Mouse (Mus musculus) kidney, postnatal 0 days (tissue): ENCODE measurements around the gene Thrb. TPM values are rescaled to one million over a fixed set of nuclear protein-coding genes. Genes with fewer than 3 reads are reported as not detected.

ENCODE experiments used
- ATAC-seq: fragments of 200-750 bp; cut with Nextera tagmentation; replicated peaks from 2 replicates; pipeline ENCODE4 v1.8.0; 2017; ENCODE audit warnings: low read depth, moderate number of reproducible peaks, moderate TSS enrichment, moderate library complexity; ENCODE audit not compliant: low FRiP score
- DNase-seq: peaks from one replicate; pipeline ENCODE4 v3.0.0-alpha.2; 2016; ENCODE audit warnings: low spot score
- H3K27ac ChIP-seq: fragments of 300-500 bp; sonication (generic); 2 replicates; pipeline ENCODE4 v1.5.1; 2014; ENCODE audit warnings: mild to moderate bottlenecking
- H3K27me3 ChIP-seq: fragments of 300-500 bp; sonication (generic); 2 replicates; pipeline ENCODE4 v1.6.1; 2014; ENCODE audit warnings: low read length, mixed read lengths; ENCODE audit not compliant: insufficient read depth
- H3K36me3 ChIP-seq: fragments of 300-500 bp; sonication (generic); 2 replicates; pipeline ENCODE4 v1.6.1; 2014; ENCODE audit warnings: low read length, mixed read lengths; ENCODE audit not compliant: insufficient read depth
- H3K4me1 ChIP-seq: fragments of 300-500 bp; sonication (generic); replicated peaks from 2 replicates; pipeline ENCODE4 v1.6.1; 2014; ENCODE audit warnings: antibody characterized with exemption, low read length, mixed read lengths; ENCODE audit not compliant: insufficient read depth
- H3K4me2 ChIP-seq: fragments of 300-500 bp; sonication (generic); 2 replicates; pipeline ENCODE4 v1.6.1; 2014; ENCODE audit warnings: mild to moderate bottlenecking, low read length, moderate library complexity, mixed read lengths
- H3K4me3 ChIP-seq: fragments of 300-500 bp; sonication (generic); replicated peaks from 2 replicates; pipeline ENCODE4 v1.5.1; 2014; ENCODE audit warnings: low read depth, low read length
- H3K9ac ChIP-seq: fragments of 300-500 bp; sonication (generic); 2 replicates; pipeline ENCODE4 v1.6.1; 2014; ENCODE audit warnings: low read depth, low read length
- H3K9me3 ChIP-seq: fragments of 300-500 bp; sonication (generic); replicated peaks from 2 replicates; pipeline ENCODE4 v1.6.1; 2016; ENCODE audit warnings: low read length, inconsistent platforms, mixed read lengths
- CTCF ChIP-seq: IDR thresholded peaks from 2 replicates; pipeline ENCODE4 v1.5.1; 2016; ENCODE audit warnings: antibody characterized with exemption, low read depth, mild to moderate bottlenecking, moderate library complexity
- WGBS: fragments of 180-500 bp; shearing (Covaris S2); extraction: QIAGEN DNeasy Blood & Tissue Kit; methylation state at CpG from one replicate; pipeline ENCODE4 v1.1.7; 2014; 5-methylcytosine and 5-hydroxymethylcytosine counted together
- polyA plus RNA-seq: library from polyadenylated mRNA; unstranded; fragments of >200 nt; fragmentation: Nextera tagmentation; extraction: Ambion mirVana; gene quantifications from 2 replicates; pipeline ENCODE4 v1.2.1, GENCODE M21; 2015

Gene Thrb
- polyA plus RNA-seq, 1 experiment from 2014 or later = 2.9 TPM

- no peak for TF ChIP-seq CTCF
- Histone ChIP-seq H3K4me2 (no peak overlapping the region), H3K4me3 (no peak overlapping the region), H3K9ac (no peak overlapping the region), H3K9me3 (no peaks in the 10 kb centered on the region), H3K27me3 (no peaks in the 10 kb centered on the region), H3K36me3 (no peaks in the 10 kb centered on the region), H3K4me1 (no peaks in the 10 kb centered on the region), H3K27ac (no peak overlapping the region)
- ATAC-seq (no peak), DNase-seq (no peak)
- 98% methylated on average over 1 of the region's 1 CpGs for WGBS
Observed at GRCm38 (mm10) chr14:18003686-18004085, 343.6 kb downstream of the Thrb start.

DNA sequence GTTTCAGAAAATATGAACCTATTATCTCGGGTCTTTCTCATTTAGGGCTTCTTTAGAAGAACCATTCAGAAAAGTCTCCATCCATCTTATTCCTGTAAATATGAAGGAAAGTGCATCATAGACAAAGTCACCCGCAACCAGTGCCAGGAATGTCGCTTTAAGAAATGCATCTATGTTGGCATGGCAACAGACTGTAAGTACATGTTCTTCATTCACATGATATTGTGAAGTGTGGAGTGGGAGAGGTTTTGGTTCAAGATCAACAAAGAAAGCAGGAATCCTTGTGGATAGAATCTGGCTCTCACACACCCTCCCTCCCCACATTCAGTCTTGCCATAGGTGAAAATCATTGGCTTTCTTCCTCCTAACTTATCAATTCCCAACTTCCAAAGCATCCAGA is 348.5 kb downstream of the Thrb start:
- no peak for DNase-seq
- H3K9me3 ChIP-seq = no peaks in the 10 kb centered on the region
- H3K36me3 ChIP-seq = no peaks in the 10 kb centered on the region
- H3K4me2 ChIP-seq = no peak overlapping the region
- H3K27me3 ChIP-seq = no peaks in the 10 kb centered on the region
- ATAC-seq = no peak
- H3K4me1 ChIP-seq = no peaks in the 10 kb centered on the region
- no peak overlapping the region for H3K9ac ChIP-seq
- no peak overlapping the region for H3K27ac ChIP-seq
- no peak overlapping the region for H3K4me3 ChIP-seq
- 90% methylated on average over 3 of the region's 3 CpGs for WGBS
- TF ChIP-seq CTCF = no peak

GRCm38 (mm10) chr14:18016604-18017003 is 356.5 kb downstream of the Thrb start:
- Histone ChIP-seq H3K9me3 (no peaks in the 10 kb centered on the region), H3K36me3 (no peaks in the 10 kb centered on the region), H3K4me2 (no peak overlapping the region), H3K4me3 (no peak overlapping the region), H3K27me3 (no peaks in the 10 kb centered on the region), H3K9ac (no peak overlapping the region), H3K4me1 (no peaks in the 10 kb centered on the region), H3K27ac (no peak overlapping the region)
- no peak for TF ChIP-seq CTCF
- no peak for DNase-seq
- no peak for ATAC-seq
- WGBS = 88% methylated on average over 5 of the region's 5 CpGs

- 72% methylated on average over 4 of the region's 4 CpGs for WGBS
Observed at GRCm38 (mm10) chr14:18020128-18020527, 360.1 kb downstream of the Thrb start.

GRCm38 (mm10) chr14:18020636-18021035 is 360.6 kb downstream of the Thrb start:
- Histone ChIP-seq H3K9ac (no peak overlapping the region), H3K27ac (no peak overlapping the region), H3K9me3 (no peaks in the 10 kb centered on the region), H3K36me3 (no peaks in the 10 kb centered on the region), H3K4me1 (no peaks in the 10 kb centered on the region), H3K27me3 (no peaks in the 10 kb centered on the region), H3K4me3 (no peak overlapping the region), H3K4me2 (no peak overlapping the region)
- ATAC-seq = no peak
- no peak for TF ChIP-seq CTCF
- no peak for DNase-seq
- 92% methylated on average over 3 of the region's 3 CpGs for WGBS

More at GRCm38 (mm10) chr14:18020128-18020527, 360.1 kb downstream of the Thrb start:
- no peaks in the 10 kb centered on the region for H3K27me3 ChIP-seq
- TF ChIP-seq CTCF = no peak
- H3K36me3 ChIP-seq = no peaks in the 10 kb centered on the region
- H3K4me1 ChIP-seq = no peaks in the 10 kb centered on the region
- H3K9ac ChIP-seq = no peak overlapping the region
- DNase-seq = no peak
- no peak for ATAC-seq
- no peak overlapping the region for H3K27ac ChIP-seq
- H3K4me3 ChIP-seq = no peak overlapping the region
- H3K9me3 ChIP-seq = no peaks in the 10 kb centered on the region
- H3K4me2 ChIP-seq = no peak overlapping the region

DNA sequence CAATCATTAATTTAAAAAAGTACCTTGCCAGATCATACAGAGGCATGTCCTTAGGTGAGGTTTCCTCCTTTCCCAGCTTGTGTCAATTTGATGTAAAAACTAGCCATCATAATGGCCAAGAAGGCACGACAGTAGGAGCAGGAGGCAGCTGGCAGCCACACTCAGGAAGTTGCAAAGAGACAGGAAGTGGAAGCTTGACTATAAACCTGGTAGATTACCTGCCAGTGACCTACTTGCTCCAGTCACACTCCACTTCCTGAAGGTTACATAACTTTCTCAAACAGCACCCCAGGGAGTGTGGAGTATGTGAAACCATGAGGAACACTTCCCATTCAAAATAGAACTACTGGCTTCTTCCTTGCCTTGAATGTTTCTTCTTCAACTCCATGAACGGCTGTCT is 361.7 kb downstream of the Thrb start:
- Histone ChIP-seq H3K4me1 (no peaks in the 10 kb centered on the region), H3K27me3 (no peaks in the 10 kb centered on the region), H3K4me2 (no peak overlapping the region), H3K27ac (no peak overlapping the region), H3K9ac (no peak overlapping the region), H3K36me3 (no peaks in the 10 kb centered on the region), H3K9me3 (no peaks in the 10 kb centered on the region), H3K4me3 (no peak overlapping the region)
- ATAC-seq (no peak), DNase-seq (no peak)
- 63% methylated on average over 2 of the region's 2 CpGs for WGBS
- no peak for TF ChIP-seq CTCF

GRCm38 (mm10) chr14:18022351-18022750 is 362.3 kb downstream of the Thrb start:
- Histone ChIP-seq H3K4me1 (no peaks in the 10 kb centered on the region), H3K36me3 (no peaks in the 10 kb centered on the region), H3K4me2 (no peak overlapping the region), H3K9ac (no peak overlapping the region), H3K9me3 (no peaks in the 10 kb centered on the region), H3K27ac (no peak overlapping the region), H3K27me3 (no peaks in the 10 kb centered on the region), H3K4me3 (no peak overlapping the region)
- no peak for DNase-seq
- peak; percentile 33; the same call in 1 of the 2 replicates for TF ChIP-seq CTCF
- ATAC-seq = no peak
